Mouse (Mus musculus) liver, embryonic 16.5 days (tissue): ENCODE data around the gene Kcnc3. TPM values are rescaled to one million over a fixed set of nuclear protein-coding genes. Genes with fewer than 3 reads are reported as not detected.

ENCODE experiments used
- ATAC-seq: fragments of 200-750 bp; cut with Nextera tagmentation; 2 replicates; pipeline ENCODE4 v1.8.0; 2017; ENCODE audit warnings: low read depth, mild to moderate bottlenecking, moderate number of reproducible peaks, moderate library complexity
- H3K27ac ChIP-seq: fragments of 300-500 bp; sonication (generic); 2 replicates; pipeline ENCODE4 v1.5.1; 2014; ENCODE audit warnings: mild to moderate bottlenecking, low read length
- H3K27me3 ChIP-seq: fragments of 300-500 bp; sonication (generic); 2 replicates; pipeline ENCODE4 v1.6.1; 2014; ENCODE audit warnings: low read depth, low read length, mixed read lengths; ENCODE audit not compliant: control insufficient read depth, insufficient read depth
- H3K36me3 ChIP-seq: fragments of 300-500 bp; sonication (generic); 2 replicates; pipeline ENCODE4 v1.6.1; 2014; ENCODE audit warnings: mild to moderate bottlenecking; ENCODE audit not compliant: control insufficient read depth, insufficient read depth
- H3K4me1 ChIP-seq: fragments of 300-500 bp; sonication (generic); 2 replicates; pipeline ENCODE4 v1.6.1; 2014; ENCODE audit warnings: low read depth, low read length, mixed read lengths; ENCODE audit not compliant: control insufficient read depth
- H3K4me2 ChIP-seq: fragments of 300-500 bp; sonication (generic); 2 replicates; pipeline ENCODE4 v1.6.1; 2014; ENCODE audit warnings: low read depth, low read length, mixed read lengths
- H3K4me3 ChIP-seq: fragments of 300-500 bp; sonication (generic); 2 replicates; pipeline ENCODE4 v1.5.1; 2014; ENCODE audit warnings: low read depth, mild to moderate bottlenecking, low read length
- H3K9ac ChIP-seq: fragments of 300-500 bp; sonication (generic); 2 replicates; pipeline ENCODE4 v1.6.1; 2014; ENCODE audit warnings: low read depth, low read length
- H3K9me3 ChIP-seq: fragments of 300-500 bp; sonication (generic); replicated peaks from 2 replicates; pipeline ENCODE4 v1.6.1; 2016; ENCODE audit warnings: low read length; ENCODE audit not compliant: control insufficient read depth
- WGBS: fragments of 180-500 bp; shearing (Covaris S2); extraction: QIAGEN DNeasy Blood & Tissue Kit; methylation state at CpG from one replicate; pipeline ENCODE4 v1.1.7; 2014; ENCODE audit not compliant: insufficient replicate concordance; 5-methylcytosine and 5-hydroxymethylcytosine counted together
- polyA plus RNA-seq: library from polyadenylated mRNA; unstranded; fragments of >200 nt; fragmentation: Nextera tagmentation; extraction: Ambion mirVana; gene quantifications from 2 replicates; pipeline ENCODE4 v1.2.1, GENCODE M21; 2015

Gene Kcnc3
- polyA plus RNA-seq, 1 experiment from 2014 or later, result 0.06 TPM

DNA sequence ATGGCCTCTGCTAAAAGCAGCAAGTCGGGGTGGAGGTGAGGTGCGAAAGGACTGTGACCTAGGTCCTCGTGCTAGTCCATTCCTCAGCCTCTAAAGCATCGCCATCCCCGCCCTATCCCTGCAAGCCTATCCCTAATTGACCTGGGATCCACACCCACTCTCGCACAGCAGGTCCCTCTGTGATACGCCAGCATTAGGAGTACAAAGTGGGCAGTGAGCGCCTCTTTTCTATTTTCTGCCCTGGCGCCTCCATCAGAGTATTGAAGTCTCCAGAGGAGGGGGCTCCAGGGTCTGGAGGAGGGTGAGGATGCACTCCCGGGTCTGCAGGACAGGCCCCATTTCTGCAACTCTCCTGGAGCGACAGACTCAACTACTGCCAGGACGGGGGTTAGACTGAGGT lies 2.1 kb upstream of the Kcnc3 start:
- no peak for ATAC-seq
- 10% methylated on average over 12 of the region's 12 CpGs for WGBS
- Histone ChIP-seq H3K4me1 (peaks cover 10% of the 10 kb centered on the region; the same call in 1 of the 2 replicates), H3K27me3 (peaks cover 86% of the 10 kb centered on the region), H3K9ac (no peak overlapping the region), H3K27ac (no peak overlapping the region), H3K4me3 (peak overlapping the region; percentile 46), H3K4me2 (no peak overlapping the region), H3K9me3 (no peaks in the 10 kb centered on the region), H3K36me3 (no peaks in the 10 kb centered on the region)

GRCm38 (mm10) chr7:44589149-44589548 lies 1.3 kb upstream of the Kcnc3 start:
- H3K27me3 ChIP-seq, result peaks cover 92% of the 10 kb centered on the region
- no peaks in the 10 kb centered on the region for H3K9me3 ChIP-seq
- peaks cover 10% of the 10 kb centered on the region; the same call in 1 of the 2 replicates for H3K4me1 ChIP-seq
- no peak overlapping the region for H3K9ac ChIP-seq
- no peaks in the 10 kb centered on the region for H3K36me3 ChIP-seq
- H3K4me2 ChIP-seq, result peak overlapping the region; percentile 57
- no peak overlapping the region for H3K27ac ChIP-seq
- peak overlapping the region; percentile 46 for H3K4me3 ChIP-seq
- WGBS, result 1% methylated on average over 27 of the region's 33 CpGs
- ATAC-seq, result peak; percentile 32

GRCm38 (mm10) chr7:44589946-44590345 lies 518 bp upstream of the Kcnc3 start:
- Histone ChIP-seq H3K4me1 (peaks cover 10% of the 10 kb centered on the region; the same call in 1 of the 2 replicates), H3K4me2 (peak overlapping the region; percentile 19; the same call in 1 of the 2 replicates), H3K36me3 (no peaks in the 10 kb centered on the region), H3K9me3 (no peaks in the 10 kb centered on the region), H3K9ac (no peak overlapping the region), H3K27ac (no peak overlapping the region), H3K4me3 (no peak overlapping the region), H3K27me3 (peaks cover 91% of the 10 kb centered on the region)
- WGBS, result 7% methylated on average over 13 of the region's 13 CpGs
- ATAC-seq, result no peak

GRCm38 (mm10) chr7:44591348-44592116 lies 1.1 kb downstream of the Kcnc3 start:
- ATAC-seq, result no peak
- Histone ChIP-seq H3K4me2 (peak overlapping the region; percentile 79), H3K27me3 (peaks cover 76% of the 10 kb centered on the region), H3K36me3 (no peaks in the 10 kb centered on the region), H3K9ac (no peak overlapping the region), H3K27ac (no peak overlapping the region), H3K4me1 (peaks cover 10% of the 10 kb centered on the region; the same call in 1 of the 2 replicates), H3K4me3 (peak overlapping the region; percentile 54), H3K9me3 (no peaks in the 10 kb centered on the region)
- under 1% methylated on average over 59 of the region's 60 CpGs for WGBS

- no peaks in the 10 kb centered on the region for H3K9me3 ChIP-seq
- WGBS, result 4% methylated on average over 14 of the region's 15 CpGs
- peaks cover 10% of the 10 kb centered on the region; the same call in 1 of the 2 replicates for H3K4me1 ChIP-seq
- no peak overlapping the region for H3K9ac ChIP-seq
- no peak overlapping the region for H3K27ac ChIP-seq
- H3K36me3 ChIP-seq, result no peaks in the 10 kb centered on the region
- ATAC-seq, result no peak
- peaks cover 61% of the 10 kb centered on the region for H3K27me3 ChIP-seq
- no peak overlapping the region for H3K4me2 ChIP-seq
- H3K4me3 ChIP-seq, result no peak overlapping the region
Measured at GRCm38 (mm10) chr7:44593051-44593450, 2.6 kb downstream of the Kcnc3 start.

DNA sequence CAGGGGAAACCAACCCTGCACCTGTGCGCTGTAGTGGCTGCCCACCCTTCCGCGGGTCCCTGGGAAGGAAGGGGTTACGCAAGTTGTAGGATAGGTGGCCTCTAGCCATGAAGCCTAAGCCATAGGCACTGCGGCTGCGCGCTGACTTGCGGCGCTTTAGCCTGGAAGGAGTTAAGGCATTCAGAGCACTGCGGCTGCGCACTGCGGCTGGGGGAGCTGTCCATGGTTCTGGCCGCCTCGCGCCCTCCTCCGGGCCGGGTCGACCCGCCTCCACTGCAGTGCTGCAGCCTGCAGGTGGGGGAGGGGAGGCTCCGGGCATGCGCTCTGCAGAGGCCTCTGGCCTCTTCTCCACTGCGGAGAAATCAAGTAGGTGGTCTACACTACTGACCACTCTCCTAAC lies 3.3 kb downstream of the Kcnc3 start:
- H3K4me2 ChIP-seq, result no peak overlapping the region
- H3K36me3 ChIP-seq, result no peaks in the 10 kb centered on the region
- H3K9ac ChIP-seq, result no peak overlapping the region
- ATAC-seq, result no peak
- no peak overlapping the region for H3K27ac ChIP-seq
- H3K4me1 ChIP-seq, result peaks cover 10% of the 10 kb centered on the region; the same call in 1 of the 2 replicates
- no peak overlapping the region for H3K4me3 ChIP-seq
- peaks cover 53% of the 10 kb centered on the region for H3K27me3 ChIP-seq
- no peaks in the 10 kb centered on the region for H3K9me3 ChIP-seq
- WGBS, result under 1% methylated on average over 22 of the region's 22 CpGs

GRCm38 (mm10) chr7:44594291-44594690 lies 3.8 kb downstream of the Kcnc3 start:
- Histone ChIP-seq H3K9me3 (no peaks in the 10 kb centered on the region), H3K36me3 (no peaks in the 10 kb centered on the region), H3K9ac (no peak overlapping the region), H3K27ac (no peak overlapping the region), H3K4me2 (no peak overlapping the region), H3K4me3 (no peak overlapping the region), H3K4me1 (peaks cover 6% of the 10 kb centered on the region; the same call in 1 of the 2 replicates), H3K27me3 (peaks cover 48% of the 10 kb centered on the region)
- WGBS, result 58% methylated on average over 6 of the region's 6 CpGs
- ATAC-seq, result no peak

GRCm38 (mm10) chr7:44595131-44595561 lies 4.7 kb downstream of the Kcnc3 start:
- H3K4me3 ChIP-seq, result no peak overlapping the region

GRCm38 (mm10) chr7:44596051-44596450 lies 5.6 kb downstream of the Kcnc3 start:
- Histone ChIP-seq H3K4me3 (no peak overlapping the region), H3K27me3 (peaks cover 32% of the 10 kb centered on the region), H3K4me1 (peaks cover 6% of the 10 kb centered on the region; the same call in 1 of the 2 replicates), H3K27ac (no peak overlapping the region), H3K36me3 (no peaks in the 10 kb centered on the region), H3K9ac (no peak overlapping the region), H3K4me2 (no peak overlapping the region), H3K9me3 (no peaks in the 10 kb centered on the region)
- 73% methylated on average over 6 of the region's 6 CpGs for WGBS
- no peak for ATAC-seq

More at GRCm38 (mm10) chr7:44595131-44595561, 4.7 kb downstream of the Kcnc3 start:
- Histone ChIP-seq H3K27me3 (peaks cover 40% of the 10 kb centered on the region), H3K4me2 (no peak overlapping the region), H3K4me1 (peaks cover 6% of the 10 kb centered on the region; the same call in 1 of the 2 replicates), H3K9me3 (no peaks in the 10 kb centered on the region), H3K36me3 (no peaks in the 10 kb centered on the region), H3K27ac (no peak overlapping the region), H3K9ac (no peak overlapping the region)
- no peak for ATAC-seq
- 76% methylated on average over 20 of the region's 20 CpGs for WGBS
